Mouse (Mus musculus) urinary bladder, postnatal 4 days (tissue): ENCODE data around the gene Them5.

Experiments
- DNase-seq, 2 experiments: peaks; one replicate each; pipeline ENCODE4 v3.0.0; 2021 to 2022; ENCODE audit warnings: low spot score in 2 of 2

Gene Them5

GRCm38 (mm10) chr3:94372038-94372437 is 30.1 kb downstream of the Them5 start:
- DNase-seq, result no peak

- no peak for DNase-seq
Observed at GRCm38 (mm10) chr3:94372641-94373040, 30.7 kb downstream of the Them5 start, which contains the start of gene Rorc. Rorc (plus strand) TSS chr3:94372794.

- DNase-seq, result no peak
Observed at GRCm38 (mm10) chr3:94373090-94373489, 31.2 kb downstream of the Them5 start.

- no peak for DNase-seq
Observed at GRCm38 (mm10) chr3:94373597-94374011, 31.7 kb downstream of the Them5 start.

- DNase-seq, result no peak
Observed at GRCm38 (mm10) chr3:94374636-94375035, 32.7 kb downstream of the Them5 start.

GRCm38 (mm10) chr3:94375146-94375545 is 33.2 kb downstream of the Them5 start:
- DNase-seq, result no peak

GRCm38 (mm10) chr3:94375861-94376260 is 34.0 kb downstream of the Them5 start:
- no peak for DNase-seq

GRCm38 (mm10) chr3:94377028-94377923 is 35.4 kb downstream of the Them5 start:
- DNase-seq, result no peak

GRCm38 (mm10) chr3:94379831-94380510 is 38.1 kb downstream of the Them5 start:
- no peak for DNase-seq

- no peak for DNase-seq
Observed at GRCm38 (mm10) chr3:94382308-94382707, 40.4 kb downstream of the Them5 start.

- no peak for DNase-seq
Observed at GRCm38 (mm10) chr3:94383476-94383875, 41.6 kb downstream of the Them5 start.

GRCm38 (mm10) chr3:94386671-94387070 is 44.8 kb downstream of the Them5 start:
- no peak for DNase-seq

- DNase-seq, result no peak
Observed at GRCm38 (mm10) chr3:94387391-94387790, 45.5 kb downstream of the Them5 start.

- DNase-seq, result no peak
Observed at GRCm38 (mm10) chr3:94388047-94388446, 46.1 kb downstream of the Them5 start.

GRCm38 (mm10) chr3:94389420-94389819 is 47.5 kb downstream of the Them5 start:
- no peak for DNase-seq

- no peak for DNase-seq
Observed at GRCm38 (mm10) chr3:94391001-94391400, 49.1 kb downstream of the Them5 start.

GRCm38 (mm10) chr3:94392128-94392527 is 50.2 kb downstream of the Them5 start:
- no peak for DNase-seq

GRCm38 (mm10) chr3:94393049-94393448 is 51.1 kb downstream of the Them5 start:
- DNase-seq, result no peak

- no peak for DNase-seq
Observed at GRCm38 (mm10) chr3:94396336-94396735, 54.4 kb downstream of the Them5 start.

- no peak for DNase-seq
Observed at GRCm38 (mm10) chr3:94396851-94397250, 55.0 kb downstream of the Them5 start.
